Mouse (Mus musculus): ENCODE results near the gene Tcp1.
"Not testable (repeated sequence)": the region's sequence is repeated elsewhere in the genome, so short reads cannot be mapped to it uniquely, and the experiment has no call there.

Gene Tcp1

DNA sequence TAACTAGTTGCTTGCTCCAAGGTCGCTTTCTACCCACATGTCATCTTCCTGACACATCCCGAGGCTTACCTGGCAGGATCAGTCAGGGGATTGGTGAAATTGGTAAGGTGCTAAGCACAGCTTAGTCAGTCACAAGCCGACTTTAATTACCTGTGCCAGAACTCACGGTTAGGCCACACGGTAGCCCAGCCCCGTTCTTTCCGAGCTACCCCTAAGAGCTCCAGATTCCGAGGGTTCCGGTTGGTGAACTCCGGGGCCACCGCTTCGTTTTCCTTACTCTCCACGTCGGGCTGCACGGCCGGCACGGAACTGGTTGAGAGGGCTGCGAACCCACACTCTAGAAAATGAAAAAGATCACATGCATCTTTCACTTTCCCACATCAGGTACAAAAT is at the start of gene Tcp1:
Gene Tcp1 (plus strand): TSS at position 214 of the 393 bp plus-strand sequence.
- peak in 1 of 2 experiments; percentile 28 for DNase-seq

DNA sequence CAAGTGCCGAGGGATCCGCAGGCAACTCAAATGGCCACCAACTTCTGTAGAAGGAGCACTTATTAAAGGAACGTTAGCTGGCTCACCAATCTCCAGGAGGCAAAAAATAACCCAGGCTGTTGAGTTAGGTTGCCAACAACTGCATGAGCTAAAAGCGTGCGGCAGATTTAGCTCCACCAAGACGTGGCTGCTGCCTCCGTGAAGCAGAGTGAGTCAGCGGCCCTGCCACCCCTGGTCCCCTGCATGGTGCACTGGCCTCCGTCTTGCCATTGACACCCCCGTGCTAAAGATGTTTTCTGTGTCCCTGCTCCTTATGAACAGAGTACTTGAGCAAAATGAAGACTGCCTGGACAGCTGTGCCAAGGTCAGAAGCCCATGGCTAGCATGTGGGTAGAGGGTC is 48.6 kb upstream of the Tcp1 start:
- DNase-seq = no peak

DNA sequence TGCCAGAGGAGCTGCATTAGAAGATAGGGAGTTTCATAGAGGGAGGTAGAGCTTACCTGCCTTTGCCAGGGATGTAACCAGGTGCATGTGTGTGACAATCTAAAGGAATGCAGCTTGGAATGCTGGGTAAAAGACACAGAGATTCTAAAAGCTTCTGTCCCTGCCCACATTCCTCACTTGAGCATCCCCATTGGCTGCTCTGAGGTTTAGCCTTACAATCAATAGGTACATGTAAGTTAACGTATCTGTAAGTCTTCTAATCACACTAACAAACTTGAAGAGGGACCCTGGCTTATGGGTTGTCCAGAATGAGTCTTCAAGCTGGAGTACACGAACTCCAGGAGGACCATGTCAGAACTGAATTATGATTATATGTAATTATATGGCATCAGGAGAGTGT is 47.5 kb upstream of the Tcp1 start, which contains the start of gene Mas1:
Gene Mas1 (minus strand): TSS at position 101 of the 400 bp plus-strand sequence.
- DNase-seq = no peak

DNA sequence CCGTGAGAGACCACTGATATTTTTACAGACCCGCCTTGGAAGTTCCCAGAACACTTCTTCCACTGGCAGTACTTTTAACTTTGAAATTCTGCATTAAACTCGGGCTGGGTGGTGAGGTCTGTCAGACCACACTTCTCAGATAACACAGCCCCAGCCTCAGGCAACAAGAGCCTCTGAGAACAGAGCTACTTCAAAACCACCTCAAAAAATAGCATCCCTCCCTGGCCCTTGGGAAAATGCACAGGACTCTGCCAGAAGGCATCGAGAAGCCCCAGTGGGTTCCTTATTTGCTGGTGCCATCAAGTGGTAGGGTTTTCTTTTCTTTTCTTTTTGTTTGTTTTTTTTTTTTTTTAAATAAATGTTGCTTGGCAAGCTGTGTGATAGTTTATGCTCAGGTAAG is 46.9 kb upstream of the Tcp1 start:
- DNase-seq = no peak

DNA sequence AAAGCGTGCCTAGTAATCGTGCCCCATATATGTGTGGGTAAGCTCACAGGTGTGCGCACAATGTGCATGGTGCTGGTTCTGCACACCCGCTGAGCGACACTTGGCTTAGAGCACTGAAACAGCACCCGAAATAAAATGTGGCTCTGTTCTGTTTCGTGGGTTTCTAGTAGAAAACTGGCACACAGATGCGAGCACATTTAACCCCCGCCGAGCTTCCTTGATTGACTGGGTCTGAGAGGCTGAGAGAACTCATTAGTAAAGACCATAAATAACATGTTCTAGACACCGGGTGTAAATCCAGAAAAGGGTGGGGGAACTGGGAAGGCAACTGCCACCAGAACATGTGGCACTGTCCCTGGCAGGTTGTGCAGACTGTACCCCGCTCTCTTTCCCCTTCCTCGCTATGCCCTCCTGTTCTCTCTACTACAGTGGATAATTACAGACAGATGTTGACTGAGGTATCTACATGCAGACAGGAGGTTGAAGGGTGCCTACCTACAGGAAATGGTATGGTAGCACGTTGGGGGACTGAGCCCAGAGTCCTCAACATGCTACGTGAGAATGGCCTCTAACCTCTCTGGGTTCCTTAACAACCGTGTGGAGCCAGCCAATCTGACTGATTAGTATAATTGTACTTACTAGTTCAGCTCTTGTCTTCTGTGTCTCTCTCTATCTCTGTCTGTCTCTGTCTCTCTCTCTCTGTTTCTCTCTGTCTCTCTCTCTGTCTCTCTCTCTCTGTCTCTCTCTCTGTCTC is 43.0 kb upstream of the Tcp1 start:
- no peak for DNase-seq

DNA sequence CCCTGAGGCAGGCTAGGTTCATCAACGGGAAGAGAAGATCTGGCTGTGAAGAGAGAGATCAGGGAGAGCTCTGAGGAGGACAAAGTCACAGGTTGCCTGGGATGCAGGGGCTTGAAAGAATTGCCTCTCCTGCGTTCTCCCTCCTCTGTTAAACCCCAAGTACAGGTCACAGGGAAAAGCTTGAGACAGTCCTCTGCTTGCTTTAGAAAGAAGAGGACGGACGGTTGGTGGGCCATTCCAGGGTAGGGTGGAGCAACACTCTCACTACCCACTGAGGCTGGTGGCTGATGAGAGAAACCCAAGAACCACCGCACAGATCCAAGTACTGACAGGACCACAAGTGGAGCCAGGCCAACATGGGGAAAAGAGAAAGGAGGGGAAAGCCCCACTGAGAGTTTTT is 39.8 kb upstream of the Tcp1 start, which contains the start of gene Mrgprh:
Gene Mrgprh (plus strand): TSS at position 301 of the 400 bp plus-strand sequence.
- no peak for DNase-seq

DNA sequence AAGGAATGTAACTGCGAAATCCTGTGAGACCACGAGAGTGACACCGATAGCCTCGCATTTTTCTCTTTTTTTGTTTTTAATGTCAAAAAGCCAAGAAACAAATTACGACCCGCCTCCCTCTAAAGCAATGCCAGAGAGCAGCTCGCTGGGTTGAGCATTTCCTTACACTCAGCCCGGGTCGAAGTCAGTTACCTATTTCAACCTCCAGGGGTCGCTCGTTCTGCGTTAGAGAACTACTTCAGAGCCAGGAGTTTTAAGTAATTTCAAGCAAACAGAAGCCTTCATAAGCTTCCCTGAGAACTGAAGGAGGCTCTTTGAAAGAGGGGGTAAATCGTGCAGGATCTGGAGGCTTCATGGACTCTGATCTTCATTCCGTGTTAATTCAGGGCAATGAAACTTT is 35.3 kb upstream of the Tcp1 start:
- peak; percentile 77 to 91 for DNase-seq

DNA sequence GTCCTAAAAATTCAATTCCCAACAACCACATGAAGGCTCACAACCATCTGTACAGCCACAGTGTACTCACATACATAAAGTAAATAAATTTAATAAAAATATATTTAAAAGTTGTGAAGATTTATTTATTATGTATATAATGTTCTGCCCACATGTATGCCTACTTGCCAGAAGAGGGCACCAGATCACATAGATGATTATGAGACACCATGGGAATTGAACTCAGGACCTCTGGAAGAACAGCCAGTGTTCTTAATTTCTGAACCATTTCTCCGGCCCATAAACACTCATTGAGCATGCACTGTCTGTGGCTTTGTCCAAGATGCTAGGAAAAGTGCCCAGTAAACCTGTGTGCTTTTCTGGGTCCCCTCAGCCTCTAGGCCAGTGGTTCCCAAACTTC is 34.3 kb upstream of the Tcp1 start:
- DNase-seq = no peak

DNA sequence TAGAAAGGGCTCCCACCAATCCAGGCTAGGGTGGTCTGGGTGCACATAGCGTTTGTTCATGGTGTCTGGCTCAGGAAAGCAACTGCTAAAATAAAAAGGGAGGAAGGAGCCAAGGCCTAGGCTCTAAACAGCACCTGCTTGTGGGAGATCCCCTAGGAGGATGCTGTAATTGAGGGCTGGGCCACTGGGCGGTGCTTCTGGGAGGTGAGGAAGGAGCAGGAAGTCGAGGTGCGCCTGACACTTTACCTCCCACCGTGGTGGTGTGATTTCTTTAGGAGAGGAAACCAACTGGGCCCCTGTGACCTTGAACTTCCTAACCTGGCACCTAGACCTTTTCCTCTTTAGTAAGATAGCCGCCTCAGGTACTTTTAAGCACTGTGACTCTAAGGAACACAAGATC is 28.9 kb upstream of the Tcp1 start:
- no peak for DNase-seq

DNA sequence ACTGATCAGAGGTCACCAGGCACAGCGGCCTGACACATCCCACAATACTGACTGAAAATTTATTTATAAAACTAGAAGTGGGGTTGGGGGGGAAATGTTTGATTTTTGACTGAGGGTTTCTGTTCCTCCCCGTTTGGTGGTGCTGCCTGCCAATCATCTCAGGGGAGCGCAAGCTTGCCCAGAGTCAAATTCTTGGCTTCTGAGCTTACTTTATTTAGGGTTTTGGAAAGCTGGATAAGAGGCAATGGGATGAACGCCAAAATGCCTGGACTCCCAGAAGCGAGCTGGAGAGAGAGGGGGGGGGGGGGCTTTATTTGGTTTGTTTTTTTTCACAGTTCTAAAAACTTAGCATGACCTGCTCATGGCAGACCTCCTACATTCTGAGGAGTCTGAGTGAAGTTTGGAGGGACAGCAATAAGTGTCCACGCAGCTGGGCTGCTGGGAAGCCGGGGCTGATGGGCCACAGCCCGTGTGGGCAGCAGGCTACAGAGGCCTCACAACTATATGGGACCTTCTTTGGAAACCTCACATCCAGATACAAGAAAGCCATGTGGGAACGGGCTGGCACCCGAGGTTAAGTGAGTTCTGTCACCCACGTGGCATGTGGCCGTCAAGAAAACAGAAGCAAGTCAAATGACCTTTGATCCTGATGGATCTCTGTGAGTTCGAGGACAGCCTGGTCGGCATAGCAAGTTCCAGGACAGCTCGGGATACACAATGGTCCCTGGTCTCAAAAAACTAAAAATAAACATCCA is 28.3 kb upstream of the Tcp1 start:
- DNase-seq = no peak

DNA sequence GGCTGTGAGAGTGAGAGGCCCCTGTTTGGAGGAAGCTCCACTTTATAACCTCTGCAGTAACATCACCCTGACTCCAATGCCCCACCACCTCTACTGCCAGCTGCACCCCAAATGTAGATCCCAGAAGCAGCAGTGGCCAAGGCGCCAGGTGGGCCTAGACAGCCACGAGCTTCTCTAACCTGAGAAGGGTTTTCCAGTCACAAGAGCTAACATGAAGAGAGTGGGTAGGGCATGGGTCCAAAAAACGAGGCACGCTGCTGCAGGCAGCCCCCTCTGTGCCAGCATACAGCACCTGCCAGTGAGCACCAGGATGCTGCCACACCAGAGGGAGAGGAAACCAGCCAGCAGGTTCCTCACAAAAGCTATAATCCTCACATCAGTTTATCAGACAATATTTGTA is 24.4 kb upstream of the Tcp1 start:
- DNase-seq = no peak

DNA sequence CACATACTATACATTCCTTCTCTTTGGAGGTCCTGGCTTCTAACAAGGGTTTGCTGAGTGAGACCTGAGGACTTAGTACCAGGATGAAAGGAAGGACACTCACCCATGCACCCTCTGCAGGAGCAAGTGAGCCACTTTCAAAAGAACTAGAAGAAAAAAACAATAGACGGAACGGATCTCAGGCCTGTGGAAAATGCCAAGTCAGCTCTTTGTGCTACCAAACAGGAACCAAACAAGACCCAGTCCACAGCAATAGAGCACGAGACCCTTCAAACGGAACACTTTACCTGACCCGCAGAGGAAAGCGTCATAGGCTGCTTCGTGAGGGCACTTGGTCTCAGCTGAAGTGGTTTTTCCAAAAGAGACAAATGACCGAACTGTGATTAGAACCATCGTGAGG is 23.5 kb upstream of the Tcp1 start:
- no peak for DNase-seq

DNA sequence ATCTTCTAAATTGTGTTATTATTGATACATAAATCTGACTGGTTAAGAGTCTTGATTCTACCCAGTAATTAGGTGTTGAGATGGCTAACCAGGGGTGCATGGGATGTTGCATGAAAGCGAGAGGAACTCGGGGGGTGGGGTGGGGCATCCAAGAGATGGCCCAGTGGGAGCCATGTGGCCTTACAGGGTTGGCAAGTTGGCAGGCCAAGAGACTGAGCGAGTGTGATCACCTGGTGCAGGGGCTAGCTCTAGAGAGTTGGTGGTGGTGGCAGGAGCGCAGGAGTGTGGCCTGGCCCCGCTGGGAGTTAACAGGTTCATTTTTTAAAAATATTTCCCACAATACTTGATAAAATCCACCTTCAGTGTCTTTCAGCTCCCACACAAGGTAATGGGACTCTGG is 17.8 kb upstream of the Tcp1 start:
- DNase-seq = no peak

DNA sequence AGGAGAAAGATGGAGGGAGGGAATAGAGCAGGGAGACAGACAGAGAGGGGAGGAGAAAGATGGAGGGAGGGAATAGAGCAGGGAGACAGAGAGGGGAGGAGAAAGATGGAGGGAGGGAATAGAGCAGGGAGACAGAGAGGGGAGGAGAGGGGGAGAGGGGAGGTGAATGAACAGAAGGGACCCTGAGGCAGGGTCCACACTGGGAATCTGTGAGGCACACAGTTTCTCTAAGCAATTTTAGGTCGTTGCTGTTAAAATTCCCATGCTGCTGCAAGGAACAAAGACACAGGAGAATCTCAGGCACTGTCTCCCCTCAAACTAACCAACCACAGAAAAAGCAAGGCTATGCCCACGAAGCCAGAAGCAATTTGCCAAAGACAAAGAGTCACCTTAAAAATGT is 16.9 kb upstream of the Tcp1 start:
- not testable (repeated sequence) for DNase-seq

DNA sequence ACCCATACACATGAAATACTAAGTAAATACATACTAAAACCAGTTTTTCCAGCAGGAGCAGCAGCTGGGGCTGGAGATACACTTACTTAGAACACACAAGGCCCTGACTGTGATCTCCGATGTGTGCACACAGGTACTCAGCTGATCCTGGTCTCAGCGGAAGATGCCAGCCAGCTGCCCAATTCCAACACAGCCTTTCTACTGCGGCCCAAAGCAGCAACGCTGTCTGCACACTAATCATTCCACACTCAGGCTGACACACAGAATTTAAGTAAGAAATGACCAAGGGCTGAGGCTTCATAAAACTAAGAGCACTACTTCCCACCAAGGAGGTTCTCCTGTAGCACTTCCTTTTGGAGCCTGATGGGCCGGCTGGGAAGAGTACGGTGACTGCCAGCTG is 13.2 kb upstream of the Tcp1 start:
- DNase-seq = no peak

DNA sequence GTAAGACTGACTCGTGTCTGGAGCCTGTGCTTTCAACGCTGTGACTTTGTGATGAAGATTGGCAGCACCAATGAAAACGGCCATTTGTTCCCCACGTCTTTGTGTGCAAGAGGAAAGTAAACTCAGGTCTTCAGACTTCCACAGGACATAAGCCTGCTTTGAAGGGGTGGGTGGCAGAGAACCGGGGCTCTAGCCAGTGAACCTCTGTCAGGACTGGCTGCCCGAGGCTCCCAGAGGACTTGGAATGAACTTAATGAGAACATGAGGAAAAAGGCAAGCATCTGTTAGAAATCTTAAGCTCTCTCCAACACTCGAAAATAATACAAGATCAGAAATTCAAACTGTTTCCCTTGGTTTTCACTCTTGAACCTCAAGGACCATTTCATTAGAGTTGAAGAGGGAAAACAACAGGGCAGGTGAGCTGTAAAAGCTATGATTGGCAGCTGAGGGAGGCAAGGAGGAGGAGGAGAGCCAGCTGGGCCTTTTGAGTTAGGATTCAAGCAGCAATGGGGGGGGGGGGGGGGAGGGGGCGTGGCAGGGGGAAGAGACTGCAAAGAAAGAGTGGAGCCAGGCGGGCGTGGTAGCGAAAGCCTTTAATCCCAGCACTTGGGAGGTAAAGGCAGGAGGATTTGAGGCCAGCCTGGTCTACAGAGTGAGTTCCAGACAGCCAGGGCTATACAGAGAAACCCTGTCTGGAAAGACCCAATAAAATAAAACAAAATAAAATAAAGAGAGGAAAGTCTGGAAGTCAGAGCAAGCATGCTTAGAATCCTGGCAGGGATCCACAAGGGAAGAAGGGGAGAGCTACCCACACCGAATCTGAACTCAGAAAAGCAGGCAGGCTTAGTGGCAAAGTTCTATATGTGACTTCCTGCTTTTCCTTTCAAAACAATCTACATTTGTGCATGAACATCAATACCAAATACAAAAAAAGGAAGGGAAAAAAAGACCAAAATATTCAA is 11.8 kb upstream of the Tcp1 start:
- DNase-seq = no peak

DNA sequence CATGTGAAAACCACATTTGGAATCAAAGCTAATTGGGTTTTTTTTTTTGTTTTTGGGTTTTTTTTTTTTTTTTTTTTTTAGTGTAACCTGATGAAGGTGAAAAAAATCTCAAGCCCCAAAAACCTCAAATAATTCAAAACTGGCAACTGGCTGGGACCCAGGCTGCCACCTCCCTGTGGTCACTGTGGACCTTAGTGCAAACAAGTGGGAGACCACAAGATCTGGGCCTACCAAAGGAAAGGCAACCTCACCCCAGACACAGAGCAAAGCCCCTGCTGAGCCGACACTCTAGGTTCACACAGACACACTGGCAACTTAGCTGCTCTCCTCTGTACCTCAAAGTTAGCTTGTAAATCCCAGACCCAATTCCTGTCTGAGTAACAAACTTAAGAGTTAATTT is 11.2 kb upstream of the Tcp1 start:
- no peak for DNase-seq

DNA sequence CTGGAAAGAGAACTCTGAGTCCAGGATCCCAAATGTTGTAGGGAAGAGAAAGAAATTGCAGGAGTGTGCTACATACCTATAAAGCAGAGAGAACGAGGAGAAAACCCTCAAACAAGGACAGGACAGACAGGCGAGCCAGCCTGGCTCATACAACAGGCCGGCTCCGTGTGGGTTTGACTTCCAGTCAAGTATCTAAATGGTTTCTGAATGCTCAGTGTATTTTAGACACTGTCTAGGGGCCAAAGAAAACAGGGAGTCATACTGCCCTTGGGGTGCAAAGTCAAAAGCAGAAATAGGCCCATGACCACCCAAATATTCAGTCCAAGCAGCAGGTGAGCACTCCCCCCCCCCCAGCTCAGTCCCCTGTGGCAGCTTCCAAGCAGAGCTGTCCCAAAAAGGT is 9.7 kb upstream of the Tcp1 start:
- DNase-seq = no peak

DNA sequence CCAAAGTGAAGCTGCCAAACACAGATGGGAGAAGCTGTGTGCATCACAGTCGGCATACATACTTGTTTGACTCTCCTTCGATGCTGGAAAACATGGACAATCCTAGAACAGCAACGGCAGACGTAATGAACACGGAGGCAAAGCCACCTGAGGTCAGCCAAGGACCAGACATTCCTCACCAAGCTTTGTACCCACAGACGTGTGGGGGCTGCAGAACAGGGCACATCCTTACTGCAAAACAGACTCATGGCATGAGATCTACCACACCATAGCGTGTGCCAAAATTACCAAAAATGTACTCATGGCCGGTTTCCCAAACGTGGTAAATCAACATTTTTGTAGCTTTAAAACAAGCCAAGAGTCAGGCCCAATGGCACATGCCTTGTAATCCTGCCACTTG is 9.1 kb upstream of the Tcp1 start:
- DNase-seq = no peak

DNA sequence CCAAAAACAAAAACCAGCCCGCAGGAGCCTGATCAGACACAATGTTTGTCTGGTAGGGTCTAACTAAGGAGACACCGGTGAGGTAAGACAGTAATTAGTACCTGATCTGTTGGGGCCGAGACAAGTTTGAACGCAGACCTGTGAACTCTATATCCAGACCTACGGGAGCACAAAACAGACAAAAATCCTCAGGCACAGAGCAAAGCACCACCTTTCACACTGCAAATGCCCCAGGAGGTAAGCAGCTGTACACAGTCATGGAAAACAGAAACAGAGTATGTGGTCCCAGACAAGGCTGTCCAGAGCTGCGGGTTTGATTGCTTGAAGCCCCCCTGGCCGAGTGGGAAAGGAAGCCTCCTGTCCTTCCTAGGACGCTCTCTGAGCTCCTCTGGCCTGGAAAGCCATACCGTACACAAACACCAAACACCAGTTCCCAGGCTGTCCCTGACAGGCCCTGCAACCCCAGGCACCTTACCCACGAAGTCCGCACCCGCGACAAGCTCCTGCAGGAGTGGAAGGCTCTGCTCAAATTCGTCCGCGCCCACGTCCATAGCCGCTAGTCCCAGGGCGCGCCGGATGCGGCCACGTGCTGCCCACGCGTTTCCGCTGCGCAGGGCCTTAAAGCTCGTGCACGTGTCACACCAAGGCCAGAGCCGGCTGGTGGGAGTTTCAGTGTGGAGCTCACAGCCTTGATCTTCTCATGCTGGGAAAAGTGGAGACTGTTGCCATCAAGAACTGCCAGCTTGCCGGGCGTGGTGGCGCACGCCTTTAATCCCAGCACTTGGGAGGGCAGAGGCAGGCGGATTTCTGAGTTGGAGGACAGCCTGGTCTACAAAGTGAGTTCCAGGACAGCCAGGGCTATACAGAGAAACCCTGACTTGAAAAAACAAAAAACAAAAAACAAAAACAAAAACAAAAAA is 5.9 kb upstream of the Tcp1 start, which contains the start of gene Pnldc1:
Gene Pnldc1 (minus strand): TSS at position 870 of the 920 bp plus-strand sequence.
- DNase-seq = no peak

DNA sequence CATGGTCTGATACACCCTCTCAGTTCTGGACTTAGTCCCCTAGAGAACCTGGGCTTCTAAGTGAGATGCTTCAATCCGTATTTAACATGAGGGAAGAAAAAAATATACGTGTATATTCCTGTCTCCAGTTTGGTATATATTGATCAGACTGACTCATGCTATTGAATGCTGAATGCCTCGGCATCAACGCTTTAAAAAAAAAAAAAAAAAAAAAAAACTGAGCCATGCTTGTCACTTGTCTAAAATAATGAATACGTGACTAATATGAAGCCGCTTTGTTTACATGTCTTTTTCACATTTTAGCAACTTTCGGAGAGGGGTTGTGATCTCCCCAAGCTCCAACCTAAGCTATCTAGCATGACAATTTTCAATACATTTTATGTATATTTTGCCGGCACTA is 5.1 kb upstream of the Tcp1 start:
- DNase-seq = no peak

Measured in kidney, adult 8-10 months (tissue).